Mouse (Mus musculus): Measurements from ENCODE around the gene Rbfox1.

The Rbfox1 gene

GRCm38 (mm10) chr16:6918641-6919040 is 1033.5 kb downstream of the Rbfox1 start:
- DNase-seq (ENCODE audit: low spot score in 2 of 2) = no peak

DNA sequence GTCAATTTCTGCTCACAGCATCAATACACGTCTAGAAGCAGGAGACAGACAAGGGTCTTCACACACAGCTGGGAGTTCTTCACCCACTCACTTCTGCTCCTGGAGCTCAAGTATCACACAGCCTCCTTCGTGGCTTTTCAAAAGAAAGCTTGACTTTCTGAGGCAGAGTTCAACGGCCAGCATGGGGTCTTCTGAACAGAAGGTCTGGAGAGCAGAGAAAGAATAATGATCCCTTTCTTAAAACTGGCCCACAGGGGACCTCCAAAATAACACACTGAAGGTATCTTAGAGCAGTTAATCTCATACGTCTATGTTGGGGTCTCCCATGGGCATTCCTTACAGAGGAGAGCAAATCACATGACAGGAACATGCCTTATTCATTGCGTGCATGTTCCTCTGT is 1034.5 kb downstream of the Rbfox1 start:
- no peak for DNase-seq (ENCODE audit: low spot score in 2 of 2)

GRCm38 (mm10) chr16:6927661-6928060 is 1042.5 kb downstream of the Rbfox1 start:
- DNase-seq (ENCODE audit: low spot score in 2 of 2) = no peak

- DNase-seq (ENCODE audit: low spot score in 2 of 2) = no peak
Observed at GRCm38 (mm10) chr16:6930795-6931194, 1045.6 kb downstream of the Rbfox1 start.

DNA sequence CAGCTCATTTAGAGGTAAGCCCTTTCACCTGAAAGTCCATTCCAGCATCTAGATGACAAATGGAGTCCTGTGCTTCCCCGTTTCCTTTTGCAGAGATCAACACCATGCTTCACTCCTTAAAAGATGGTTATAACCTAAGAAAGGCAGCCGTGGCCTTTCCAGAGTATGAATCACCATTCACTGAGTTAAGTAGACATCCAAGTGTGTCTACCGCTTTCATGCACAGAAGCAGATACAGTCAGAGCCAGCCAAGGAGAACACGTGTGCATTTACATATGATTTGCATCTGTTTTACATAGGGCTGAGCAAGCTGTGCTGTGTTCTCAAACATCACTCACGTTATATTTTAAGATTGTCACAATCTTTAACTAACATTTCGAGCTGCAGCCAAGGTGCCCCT is 1061.0 kb downstream of the Rbfox1 start:
- no peak for DNase-seq (ENCODE audit: low spot score in 2 of 2)

GRCm38 (mm10) chr16:6949666-6950065 is 1064.5 kb downstream of the Rbfox1 start:
- DNase-seq (ENCODE audit: low spot score in 2 of 2) = no peak

- DNase-seq (ENCODE audit: low spot score in 2 of 2) = no peak
Observed at GRCm38 (mm10) chr16:6955102-6955675, 1070.0 kb downstream of the Rbfox1 start.

DNA sequence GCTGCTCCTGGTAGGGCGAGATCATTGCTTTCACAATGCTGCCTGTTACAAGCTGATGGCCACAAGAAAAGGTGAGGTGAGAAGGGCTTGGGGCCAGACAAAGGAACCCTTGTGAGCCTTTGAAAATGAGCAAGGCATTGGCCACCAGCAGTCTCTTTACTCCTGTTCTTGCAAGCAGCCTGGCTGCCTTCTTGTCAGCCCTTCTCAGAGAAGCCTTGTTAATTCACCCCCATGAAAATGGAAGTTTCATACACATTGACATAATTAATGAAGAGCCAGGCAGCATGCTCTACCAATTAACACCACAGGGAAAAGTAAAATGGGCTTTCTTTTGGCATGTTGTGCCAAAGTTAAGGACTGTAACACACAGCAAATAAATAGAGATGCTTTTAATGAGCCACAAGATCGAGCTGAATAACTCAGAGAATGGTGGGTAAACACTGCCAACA is 1076.8 kb downstream of the Rbfox1 start:
- no peak for DNase-seq (ENCODE audit: low spot score in 2 of 2)

- DNase-seq (ENCODE audit: low spot score in 2 of 2) = no peak
Observed at GRCm38 (mm10) chr16:6962508-6962907, 1077.4 kb downstream of the Rbfox1 start.

DNA sequence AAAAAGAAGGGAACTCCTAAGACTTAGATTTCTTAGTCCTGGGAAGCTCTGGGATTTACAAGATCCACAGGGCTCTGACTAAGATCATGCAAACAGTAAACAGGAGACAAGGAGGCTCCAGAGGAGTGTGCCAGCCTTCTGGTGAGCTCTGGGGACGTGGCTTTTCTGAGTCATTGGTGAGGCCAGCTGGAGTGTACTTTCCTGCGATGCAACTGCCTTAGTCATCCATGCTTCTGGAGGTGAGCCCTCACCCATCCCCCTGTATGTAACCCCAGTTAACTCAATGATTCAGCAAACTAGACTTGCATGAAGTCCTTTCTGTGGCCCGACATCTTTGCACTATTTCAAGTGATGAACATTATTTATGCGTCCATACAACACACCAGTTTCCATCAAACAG is 1078.4 kb downstream of the Rbfox1 start:
- DNase-seq (ENCODE audit: low spot score in 2 of 2) = no peak

DNA sequence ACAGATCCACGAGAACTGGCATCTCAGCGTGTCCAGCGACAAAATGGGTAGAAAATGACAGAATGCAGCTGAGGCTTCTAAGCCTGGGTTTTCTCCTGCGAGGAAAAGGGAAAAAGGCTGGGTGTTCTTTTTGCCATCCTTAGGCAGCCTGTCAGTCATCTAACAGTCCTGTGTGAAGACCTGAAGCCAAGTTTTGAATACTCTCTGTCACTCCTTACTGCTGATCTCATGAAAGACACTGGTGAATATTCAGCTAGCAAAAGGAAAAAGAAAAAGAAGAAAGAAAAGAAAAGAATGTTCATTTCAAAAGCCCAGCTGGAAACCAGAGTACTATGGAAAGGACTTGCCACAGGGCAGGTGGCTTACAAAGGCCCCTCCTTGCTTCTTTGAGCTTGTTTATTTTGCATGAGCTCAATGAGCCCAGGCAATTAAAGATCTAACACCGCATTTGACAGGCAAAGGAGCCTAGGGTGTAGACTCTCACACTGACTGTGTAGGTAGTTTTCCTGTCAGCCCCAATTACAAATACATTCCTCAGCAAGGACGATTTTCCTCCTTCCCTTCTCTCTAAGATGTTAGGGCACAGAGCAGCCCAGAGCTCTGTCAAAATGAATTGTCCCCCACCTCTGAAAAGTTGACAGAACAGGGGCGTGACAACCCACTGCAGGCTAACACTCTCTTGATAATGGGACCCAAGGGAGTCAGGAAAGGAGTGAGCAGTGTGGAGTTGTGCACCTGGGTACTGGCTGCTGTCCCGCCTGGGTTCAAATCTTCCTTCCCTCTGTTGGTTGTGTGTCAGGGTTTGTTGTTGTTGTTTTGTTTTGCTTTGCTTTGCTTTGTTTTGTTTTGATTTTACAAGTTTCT is 1079.8 kb downstream of the Rbfox1 start:
- DNase-seq (ENCODE audit: low spot score in 2 of 2) = no peak

GRCm38 (mm10) chr16:6969986-6970385 is 1084.8 kb downstream of the Rbfox1 start:
- DNase-seq (ENCODE audit: low spot score in 2 of 2) = no peak

- DNase-seq (ENCODE audit: low spot score in 2 of 2) = no peak
Observed at GRCm38 (mm10) chr16:6976341-6976740, 1091.2 kb downstream of the Rbfox1 start.

DNA sequence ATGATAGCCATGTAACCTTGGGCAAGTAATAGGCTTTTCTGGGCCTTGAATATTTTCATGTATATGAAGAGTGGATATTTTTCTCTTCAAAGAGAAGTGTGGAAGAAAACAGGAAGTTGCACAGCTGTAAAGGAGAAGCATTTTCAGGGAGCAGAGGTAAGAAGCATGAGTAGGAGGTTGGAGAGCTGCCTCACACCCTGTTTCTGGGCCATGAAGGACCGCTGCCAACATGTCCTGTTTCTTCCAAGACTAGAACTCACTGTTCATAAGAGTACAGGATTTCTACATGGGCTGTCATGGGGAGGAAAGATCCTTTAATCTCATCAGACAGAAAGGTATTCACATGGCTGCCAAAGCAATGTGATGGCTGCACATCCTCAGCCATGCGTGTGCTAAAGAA is 1098.8 kb downstream of the Rbfox1 start:
- DNase-seq (ENCODE audit: low spot score in 2 of 2) = no peak

DNA sequence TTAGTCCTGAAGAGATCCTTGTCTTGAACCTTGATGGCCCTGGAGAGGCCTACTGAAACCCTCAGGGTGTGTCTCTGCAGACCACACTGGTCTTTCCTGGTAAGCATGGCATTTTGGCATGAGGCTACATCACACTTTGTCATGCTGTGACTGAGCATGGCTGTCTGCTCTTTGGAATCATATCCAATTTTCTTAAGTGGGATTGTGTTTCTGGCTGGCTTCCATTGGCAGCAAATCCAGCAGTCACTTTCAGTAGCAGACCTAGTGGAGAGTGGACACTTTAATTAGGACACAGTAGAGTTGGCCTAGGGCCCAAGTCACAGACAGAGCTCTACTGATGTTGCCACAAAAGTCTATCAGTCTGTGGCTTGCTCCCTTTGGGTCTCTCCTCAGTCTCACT is 1100.9 kb downstream of the Rbfox1 start:
- no peak for DNase-seq (ENCODE audit: low spot score in 2 of 2)

- no peak for DNase-seq (ENCODE audit: low spot score in 2 of 2)
Observed at GRCm38 (mm10) chr16:6986494-6986893, 1101.3 kb downstream of the Rbfox1 start.

- no peak for DNase-seq (ENCODE audit: low spot score in 2 of 2)
Observed at GRCm38 (mm10) chr16:6992251-6992650, 1107.1 kb downstream of the Rbfox1 start.

DNA sequence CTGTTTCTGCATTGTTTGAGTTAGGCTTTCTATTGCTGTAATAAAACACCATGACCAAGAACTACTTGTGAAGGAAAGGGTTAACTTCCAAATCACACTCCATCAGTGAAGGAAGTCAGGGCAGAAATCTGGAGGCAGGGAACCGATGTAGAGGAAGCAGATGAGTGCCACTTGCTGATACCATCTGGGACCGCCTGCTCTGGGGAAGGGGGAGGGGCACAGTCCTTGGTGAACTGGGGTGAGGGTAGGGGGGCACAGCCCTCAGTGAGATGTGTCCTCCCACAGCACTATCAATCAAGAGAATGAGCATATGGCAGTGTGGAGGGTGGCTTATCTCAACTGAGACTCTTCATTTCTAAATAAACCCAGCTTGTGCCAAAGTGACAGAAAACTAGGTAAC is 1108.0 kb downstream of the Rbfox1 start:
- no peak for DNase-seq (ENCODE audit: low spot score in 2 of 2)

GRCm38 (mm10) chr16:6997109-6997508 is 1112.0 kb downstream of the Rbfox1 start:
- no peak for DNase-seq (ENCODE audit: low spot score in 2 of 2)

DNA sequence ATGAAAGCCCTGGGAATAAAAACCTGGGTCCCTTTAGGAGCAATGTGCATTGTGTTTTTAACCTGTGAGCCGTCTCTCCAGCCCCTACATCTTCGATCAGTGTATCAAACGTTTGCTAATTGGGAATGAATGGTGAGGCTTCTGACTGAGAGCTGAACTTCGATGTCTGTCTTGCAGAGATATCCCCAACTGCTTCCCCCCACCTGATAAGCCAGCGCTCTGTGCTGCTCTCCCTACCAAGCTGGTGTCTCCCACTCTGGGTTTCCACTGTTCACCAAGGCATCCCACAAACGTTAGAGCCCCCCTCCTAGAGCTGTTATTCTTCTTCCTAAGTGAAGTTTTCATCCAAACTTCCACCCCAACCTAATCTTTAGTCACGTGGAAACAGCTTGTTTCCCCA is 1112.7 kb downstream of the Rbfox1 start:
- DNase-seq (ENCODE audit: low spot score in 2 of 2) = no peak

- no peak for DNase-seq (ENCODE audit: low spot score in 2 of 2)
Observed at GRCm38 (mm10) chr16:7004565-7004964, 1119.4 kb downstream of the Rbfox1 start.

DNA sequence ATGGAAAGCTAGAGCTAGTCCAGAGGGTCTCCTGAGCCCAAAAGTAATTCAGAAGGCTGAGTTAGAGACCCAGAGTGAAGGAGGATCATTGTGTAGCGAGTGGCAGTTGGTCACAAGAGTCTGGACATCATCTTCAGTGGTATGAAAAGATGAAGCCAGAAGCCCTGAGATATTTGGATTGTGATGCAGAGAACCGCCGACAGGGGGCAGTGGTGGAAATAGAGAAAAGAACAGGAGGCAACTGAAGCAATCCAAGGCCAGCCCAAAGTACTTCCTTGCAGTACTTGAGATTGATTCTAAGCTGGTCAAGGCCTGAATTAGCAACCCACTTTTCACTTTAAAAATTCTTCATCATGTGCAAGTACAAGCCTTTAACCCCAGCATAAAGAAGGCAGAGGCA is 1120.3 kb downstream of the Rbfox1 start:
- DNase-seq (ENCODE audit: low spot score in 2 of 2) = peak in 1 of 2 experiments; percentile 5

DNA sequence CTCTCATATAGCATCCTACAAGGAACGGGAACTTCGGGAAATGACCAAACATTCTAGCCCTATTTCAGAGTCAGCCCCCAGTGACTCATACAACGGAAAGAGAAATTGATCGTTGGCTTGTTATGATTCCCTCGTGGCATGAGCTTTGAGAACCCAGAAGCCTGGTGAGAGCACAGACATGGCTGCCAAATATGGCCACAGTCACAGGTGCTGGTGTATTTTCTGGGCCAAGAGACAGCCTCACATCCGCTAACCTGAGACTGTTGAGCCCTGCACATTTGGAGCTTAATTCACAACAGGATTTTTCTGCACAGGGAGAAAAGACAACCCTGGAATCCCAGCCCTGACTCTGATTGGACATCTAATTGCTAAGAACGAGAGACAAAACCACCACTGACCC is 1132.2 kb downstream of the Rbfox1 start:
- no peak for DNase-seq (ENCODE audit: low spot score in 2 of 2)

Measured in urinary bladder, adult 18-20 months (tissue).